Mouse (Mus musculus) layer of hippocampus, adult 9-10 months (tissue): ENCODE measurements at regions not wholly inside any gene's neighbourhood (a gene's known extent, or its start where the extent isn't known, plus 50 kb on each side); places are given as distances from the start of the nearest gene placed in this dataset.

Source experiments
- DNase-seq: peaks from one replicate; pipeline ENCODE4 v3.0.0; 2022; ENCODE audit warnings: low spot score

DNA sequence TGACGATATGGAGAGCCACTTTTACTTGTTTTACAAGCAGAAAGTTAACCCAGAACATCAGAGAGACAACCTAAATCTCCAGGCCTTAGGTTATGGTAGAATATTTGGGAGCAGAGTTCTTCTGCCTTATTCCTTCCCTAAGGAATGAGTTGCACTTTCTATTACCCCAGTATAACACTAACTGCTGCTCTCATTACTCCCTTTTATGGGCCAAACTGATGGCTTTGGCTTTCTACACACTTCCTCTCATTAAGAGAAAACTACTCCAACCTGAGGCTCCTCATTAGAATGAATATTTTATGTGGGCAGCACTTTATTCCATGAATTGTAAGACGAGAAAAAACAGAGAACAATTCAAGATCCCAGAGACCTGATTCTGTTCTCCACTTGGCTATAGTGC lies 289.0 kb upstream of the Tnc start:
- DNase-seq, result no peak

DNA sequence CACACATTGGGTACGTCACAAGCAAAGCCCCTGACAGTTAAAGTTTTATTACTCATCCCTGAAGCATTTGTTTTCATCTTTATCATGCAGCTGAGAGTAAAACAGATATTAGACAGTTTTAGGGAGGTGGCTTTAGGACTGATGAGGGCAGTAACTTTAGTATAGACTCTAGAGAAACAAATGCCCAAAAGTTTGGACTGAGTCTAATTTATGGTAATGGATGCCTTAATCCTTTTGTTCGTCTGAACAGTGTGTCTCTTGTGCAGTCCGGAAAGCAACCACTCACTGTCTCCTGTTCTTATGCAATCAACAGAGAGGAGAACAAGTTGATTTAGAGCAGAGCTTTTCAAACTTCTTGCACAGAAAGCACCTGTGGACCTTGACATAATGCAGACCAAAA lies 283.4 kb upstream of the Tnc start:
- DNase-seq, result no peak

DNA sequence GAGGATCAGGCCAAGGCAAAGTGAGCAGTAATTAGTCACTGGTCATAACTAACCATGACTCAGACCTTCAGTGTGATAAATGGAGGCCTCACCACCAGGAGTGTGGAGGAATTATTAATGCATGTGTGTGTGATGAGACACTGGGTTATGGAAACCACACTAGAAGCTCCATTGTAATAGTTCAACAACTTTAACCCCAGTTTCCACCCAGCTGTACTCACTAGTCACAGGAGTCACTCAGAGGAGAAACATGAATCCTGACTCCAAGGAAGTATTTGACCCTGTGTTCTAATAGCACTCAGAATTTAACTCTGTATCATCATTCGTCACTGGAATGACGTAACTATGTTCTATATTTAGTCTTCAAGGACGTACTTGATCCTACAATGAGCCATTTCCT lies 277.6 kb upstream of the Tnc start:
- DNase-seq, result no peak

DNA sequence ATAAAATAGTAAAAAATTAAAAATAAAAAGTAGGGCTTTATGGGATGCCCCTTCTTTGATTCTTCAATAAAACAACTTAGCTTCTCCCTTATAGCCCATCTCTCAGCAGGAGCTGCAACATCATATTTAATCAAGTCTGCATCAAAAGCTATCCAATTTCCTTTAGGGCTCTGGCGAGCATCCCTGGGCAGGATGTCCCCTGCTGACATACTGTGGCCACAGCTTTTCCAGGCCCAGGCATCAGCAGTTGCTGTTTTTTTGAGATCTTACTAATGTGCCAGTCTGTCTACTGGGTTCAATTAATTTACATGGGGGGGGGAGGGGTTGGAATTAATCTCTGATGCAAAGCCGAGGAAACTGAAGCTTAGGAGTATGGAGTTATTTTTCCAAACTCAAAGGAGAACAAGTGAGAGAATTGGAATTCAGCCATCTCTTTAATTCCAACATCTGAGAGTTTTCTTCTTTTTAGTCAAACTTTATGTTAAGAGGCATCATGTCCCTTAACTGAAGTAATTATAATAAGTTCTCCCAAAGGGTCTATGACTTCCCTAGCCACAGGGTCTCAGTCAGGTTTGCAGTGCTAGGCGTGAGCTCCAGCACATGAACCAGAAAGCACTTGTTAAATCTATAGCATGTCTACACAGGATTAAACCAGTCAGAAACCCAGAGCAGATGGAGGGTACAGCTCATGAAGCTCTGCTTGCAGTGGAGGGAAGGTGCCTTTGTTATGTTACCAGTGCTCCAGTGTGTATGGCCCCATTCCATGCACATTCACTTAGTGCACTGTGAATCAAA lies 269.9 kb upstream of the Tnc start:
- DNase-seq, result no peak

DNA sequence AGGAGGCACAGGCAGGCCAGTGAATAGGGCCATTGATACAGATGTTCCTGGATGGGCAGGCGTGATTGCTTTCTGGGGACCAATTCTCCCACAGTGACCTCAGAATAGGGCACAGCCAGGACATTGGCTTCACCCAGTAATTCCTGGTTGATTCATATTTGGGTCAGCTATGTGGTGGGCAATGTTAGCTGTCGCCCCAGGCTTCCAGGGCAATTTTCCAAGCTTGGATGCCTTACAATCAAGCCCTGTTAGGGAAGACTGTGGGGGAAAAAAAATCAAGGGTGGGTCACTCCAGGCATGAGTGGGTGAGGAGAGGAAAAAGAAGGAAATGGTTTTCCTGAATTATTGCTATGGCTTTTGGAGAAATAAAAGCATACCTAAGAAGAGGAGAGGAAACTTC lies 250.1 kb upstream of the Tnc start:
- DNase-seq, result no peak

DNA sequence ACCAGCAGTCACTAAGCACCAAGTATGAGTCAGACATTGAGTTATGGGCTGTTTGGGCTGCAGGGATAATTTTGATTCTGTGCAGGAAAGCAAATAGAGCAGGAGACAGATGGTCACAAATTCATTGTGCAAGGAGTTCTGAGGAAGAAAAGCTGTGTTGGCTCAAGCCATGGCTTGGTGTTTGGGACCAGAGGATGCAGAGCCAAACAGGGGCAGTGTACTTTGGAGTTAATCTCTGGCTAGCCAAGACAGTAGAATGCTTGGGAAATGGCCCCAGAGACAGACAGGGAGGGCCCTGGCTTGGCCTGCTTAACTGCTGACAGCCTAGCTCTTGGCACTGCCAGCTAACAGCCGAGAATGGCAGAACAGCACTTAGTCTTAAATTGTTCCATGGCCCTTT lies 235.7 kb upstream of the Tnc start:
- DNase-seq, result peak; percentile 40

DNA sequence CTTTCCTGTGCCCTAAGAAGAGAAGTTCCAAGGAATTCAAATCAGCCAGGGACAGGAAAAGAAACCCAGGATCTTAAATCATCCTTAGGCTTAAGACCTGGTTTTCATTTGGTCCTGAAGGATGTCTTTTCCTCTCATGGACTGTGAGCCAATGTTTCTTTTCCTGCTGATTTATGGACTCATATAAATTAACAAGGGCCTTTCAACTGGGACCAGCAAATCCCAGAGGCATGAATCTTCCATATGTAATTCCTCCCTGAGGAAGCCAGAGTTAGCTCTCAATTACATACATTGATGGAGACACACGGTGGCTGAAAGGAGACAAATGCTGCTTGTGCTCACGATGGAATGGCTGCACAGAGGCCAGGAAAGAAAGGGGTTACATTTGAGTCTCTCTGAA lies 230.2 kb upstream of the Tnc start:
- DNase-seq, result no peak

DNA sequence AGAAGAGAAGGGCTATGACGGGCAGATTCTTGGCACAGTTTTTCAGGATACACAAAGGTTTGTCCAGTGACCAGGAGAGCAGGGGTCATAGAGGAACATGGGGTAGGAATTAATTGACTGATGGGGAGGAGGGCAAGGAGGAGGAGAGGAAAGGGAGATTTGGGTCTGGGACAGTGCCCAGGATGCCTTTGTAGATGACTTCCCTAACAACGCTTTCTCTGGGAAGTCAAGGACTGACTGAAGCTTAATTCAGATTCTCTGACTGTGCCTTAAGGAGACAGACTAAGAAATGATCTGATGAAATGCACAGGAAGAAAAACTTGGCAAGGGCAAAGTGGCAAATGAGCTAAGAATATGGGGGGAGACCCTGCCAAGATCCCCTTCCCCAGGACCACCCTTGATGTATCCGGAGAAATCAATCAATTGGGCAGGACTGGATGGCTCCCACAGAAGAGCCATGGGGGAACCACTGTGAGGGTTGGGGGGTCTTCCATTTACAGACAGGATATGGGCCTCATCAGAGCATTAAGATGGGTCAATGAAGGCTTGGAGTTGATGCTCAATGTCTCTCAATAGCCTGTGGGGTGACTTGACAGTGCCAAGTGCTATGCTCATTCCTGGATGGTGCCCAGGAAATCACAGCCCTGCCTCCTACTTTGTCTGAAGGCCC lies 227.6 kb upstream of the Tnc start:
- DNase-seq, result no peak

DNA sequence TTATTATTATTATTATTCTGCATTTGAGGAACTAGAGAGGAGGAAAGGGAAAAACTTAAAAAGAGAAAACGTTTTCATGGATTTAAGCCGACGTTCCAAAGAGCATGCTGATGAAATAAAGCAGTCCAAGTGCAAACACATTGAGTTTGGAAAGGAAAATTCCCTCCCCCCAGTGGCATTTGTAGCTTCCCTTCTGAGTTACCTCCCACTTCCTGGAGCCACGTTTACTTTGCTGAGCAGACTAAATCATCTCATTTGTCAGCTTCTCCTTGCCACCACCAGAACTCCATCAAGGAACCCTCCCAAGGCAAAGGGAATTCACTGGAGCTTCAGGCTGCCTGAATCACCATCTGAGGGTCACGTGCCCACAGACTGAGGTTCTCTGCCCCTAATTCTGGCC lies 223.0 kb upstream of the Tnc start:
- no peak for DNase-seq

DNA sequence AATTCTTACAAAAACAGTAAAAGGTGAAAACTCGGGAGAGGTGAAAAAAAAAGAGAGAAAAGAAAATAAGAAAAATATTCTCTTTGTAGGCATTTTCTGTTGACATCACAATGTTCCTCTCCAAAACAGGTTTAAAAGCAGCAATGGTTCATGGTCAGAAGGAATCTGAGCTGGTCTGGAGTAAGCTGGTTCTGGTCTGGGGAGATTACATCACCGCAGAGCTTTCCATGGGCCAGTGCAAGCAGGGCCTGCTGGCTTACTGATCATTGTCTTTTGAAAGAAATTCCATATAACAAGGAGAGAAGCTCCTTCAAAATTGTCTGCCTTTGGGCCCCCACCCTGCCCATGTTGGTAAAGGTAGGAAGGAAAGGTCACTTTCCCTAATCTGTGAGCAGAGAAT lies 222.3 kb upstream of the Tnc start:
- DNase-seq, result no peak

DNA sequence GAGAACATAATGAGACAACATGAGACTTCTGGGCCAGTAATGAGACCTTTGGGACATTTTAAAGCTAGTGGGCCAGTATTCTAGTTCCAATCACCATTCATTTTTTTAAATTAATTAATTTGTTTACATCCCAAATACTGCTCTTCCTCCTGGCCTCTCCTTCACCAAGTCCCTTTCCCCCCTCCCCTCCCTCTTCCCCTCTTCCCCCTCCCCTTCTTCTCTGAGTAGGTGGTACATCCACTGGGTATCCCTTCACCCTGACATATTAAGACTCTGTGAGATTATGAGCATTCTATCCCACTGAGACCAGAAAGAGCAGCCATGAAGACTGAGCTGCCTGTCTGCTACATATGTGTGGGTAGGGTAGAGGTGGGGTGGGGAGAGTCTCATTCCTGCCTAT lies 213.7 kb upstream of the Tnc start:
- DNase-seq, result no peak

DNA sequence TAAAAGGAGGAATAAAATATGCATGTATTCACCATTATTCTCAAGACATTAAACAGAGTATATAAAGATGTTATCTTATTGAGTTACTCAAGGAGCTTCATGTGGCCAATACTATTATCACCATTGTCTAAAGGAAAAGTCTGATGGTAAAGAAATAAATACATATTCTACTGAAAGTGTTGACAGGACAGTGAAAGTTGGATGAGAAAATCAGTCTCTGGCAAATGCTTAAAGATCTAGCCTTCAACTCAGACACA lies 213.3 kb upstream of the Tnc start:
- no peak for DNase-seq

DNA sequence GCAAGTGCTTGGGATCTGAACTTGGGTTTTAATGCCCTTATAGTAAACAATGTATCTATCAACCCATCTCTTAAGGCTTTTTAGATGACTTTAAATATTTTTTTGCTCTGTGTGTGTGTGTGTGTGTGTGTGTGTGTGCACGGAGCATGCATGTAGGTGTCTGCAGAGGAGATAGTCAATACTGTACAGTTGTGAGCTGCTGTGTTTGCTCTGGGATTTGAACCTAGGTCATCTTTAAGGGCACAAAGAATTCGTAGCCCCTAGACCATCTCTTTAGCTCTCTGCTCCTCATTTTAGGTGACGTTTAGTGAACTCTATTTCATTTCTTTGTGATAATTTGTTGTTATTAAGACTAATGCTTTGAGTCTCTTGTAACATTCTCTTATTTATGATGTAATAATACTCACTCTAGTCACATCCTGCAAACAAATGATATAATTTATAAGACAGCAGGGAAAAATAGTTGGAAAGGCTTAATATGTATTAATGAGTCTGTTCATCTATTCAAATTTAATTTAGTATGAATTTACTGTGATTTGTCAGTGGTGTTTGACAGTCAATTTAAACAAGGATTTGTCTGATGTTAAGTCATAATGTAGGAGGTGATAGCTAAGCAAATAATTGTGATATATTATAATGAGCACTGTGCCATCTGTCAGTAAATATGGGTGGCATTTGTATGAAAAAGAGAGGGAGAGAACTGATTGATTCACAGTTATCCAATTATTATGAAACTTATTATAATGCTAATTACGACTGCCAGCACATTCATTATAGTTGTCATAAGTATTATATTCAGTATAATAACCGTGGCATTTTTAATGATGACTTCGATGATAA lies 212.8 kb upstream of the Tnc start:
- DNase-seq, result no peak

DNA sequence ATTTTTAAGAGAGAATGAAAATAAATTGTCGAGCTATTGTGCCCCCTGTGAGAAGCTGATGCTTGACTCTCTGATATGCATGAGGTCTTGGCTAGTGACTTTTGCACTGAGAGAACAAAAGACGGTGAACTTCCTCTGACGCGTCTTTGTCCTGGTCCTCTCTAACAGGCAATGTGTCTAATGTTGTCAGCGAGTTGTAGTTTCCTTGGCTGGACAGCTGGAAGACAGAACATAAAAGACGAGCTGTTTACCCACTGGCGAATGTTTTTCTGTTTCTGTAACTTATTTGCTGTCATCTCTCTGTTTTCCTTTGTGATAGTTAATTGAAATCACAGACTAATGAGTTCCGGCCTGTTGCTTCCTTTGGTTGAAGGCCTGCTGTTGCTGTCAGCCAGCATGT lies 208.4 kb upstream of the Tnc start:
- DNase-seq, result no peak

DNA sequence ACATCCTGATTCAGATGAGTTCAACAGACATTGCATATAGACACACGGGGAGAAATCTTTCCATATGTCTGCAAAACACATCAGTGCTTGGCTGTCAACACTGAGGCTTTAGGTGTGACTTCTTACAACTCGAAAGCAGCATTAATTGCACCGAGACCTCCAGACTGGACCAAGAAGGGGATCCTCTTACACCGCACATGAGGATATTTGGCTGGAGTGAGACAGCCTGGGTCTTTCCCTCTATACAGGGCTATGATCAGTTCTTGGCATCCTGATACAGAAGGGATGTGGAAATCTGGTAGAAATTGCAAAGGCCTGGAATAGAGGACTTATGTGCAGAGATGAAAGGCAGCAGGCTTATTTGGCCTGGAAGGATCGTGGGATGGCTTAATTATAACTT lies 203.9 kb upstream of the Tnc start:
- no peak for DNase-seq

DNA sequence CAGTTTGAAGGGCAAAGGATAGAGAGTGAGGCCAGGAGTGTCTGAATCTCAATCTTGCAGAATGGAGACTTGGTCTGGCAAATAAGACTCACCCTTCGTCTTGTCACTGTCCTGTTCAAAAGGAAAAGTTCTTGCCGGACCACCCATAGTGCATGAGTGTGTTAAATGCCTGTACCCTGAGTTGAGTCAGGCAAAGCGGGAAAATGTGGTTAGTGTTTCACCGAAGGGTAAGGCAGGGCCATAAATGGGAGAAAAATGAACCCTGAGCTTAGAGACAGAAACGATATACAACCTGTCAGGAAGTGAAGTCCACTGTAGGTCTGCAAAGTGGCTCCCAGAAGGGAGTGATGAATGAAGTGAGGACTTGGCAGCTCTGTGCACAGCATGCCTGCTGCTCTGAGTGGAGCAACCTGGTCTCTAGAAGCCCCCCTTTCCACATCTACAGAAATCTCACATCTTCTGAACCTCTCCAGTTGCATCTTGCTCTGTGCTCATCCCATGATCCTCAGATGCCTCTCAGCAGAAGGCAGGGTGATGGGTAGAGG lies 191.5 kb upstream of the Tnc start:
- no peak for DNase-seq

DNA sequence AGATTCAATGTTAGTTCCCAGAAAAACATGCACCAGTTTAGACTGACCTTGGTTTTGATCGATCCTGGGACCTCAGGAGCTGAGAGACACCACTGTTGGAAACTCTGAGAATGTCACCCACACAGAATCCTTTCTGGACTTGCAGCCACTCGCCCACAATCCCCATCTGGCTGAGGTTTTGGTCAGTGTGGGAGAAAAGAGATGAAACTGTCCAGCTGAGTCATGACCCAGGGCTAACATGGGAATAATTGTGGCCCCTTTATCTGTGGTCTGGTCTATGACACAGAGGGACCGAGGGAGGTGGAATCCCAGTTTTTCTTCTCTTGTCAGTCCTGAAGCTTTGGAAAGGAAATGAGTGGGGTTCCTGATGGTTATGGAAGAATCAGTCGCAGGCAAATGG lies 188.7 kb upstream of the Tnc start:
- DNase-seq, result no peak

DNA sequence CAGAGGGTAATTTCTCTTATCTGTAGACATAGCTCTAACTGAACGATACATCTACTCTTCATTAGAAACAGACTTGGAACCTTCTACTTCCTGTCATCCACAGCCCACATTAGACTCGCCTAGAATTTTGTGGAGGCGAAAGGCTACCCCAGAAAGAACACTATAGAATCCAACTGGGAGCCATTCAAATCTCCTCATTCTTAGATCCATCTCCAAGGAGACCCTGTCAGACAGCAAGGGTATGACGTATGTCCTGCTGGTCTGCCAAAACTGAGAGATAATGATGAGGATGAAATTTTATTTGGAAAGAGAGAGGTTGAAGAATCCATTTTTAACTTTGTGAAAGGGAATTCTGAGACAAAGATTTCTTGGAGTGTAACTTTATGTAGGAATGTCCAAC lies 185.3 kb upstream of the Tnc start:
- DNase-seq, result no peak

DNA sequence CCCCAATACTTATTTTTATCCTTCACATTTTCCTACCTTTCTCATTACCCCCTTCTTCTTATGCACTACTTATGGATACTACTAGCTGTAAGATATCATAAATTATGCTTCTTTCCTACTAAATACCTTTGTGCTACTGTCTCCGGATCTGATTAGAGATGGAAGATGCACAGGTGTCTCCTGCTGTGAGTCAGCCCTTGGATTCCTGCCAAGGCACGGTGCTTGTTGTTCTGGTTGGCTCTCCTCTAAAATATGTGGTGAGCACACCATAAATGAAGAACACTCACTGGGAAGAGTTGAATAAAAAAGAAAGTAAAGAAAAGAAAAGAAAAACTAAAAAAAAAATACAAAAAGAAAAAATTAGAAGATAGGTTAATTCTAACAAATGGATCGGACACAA lies 181.5 kb upstream of the Tnc start:
- no peak for DNase-seq

DNA sequence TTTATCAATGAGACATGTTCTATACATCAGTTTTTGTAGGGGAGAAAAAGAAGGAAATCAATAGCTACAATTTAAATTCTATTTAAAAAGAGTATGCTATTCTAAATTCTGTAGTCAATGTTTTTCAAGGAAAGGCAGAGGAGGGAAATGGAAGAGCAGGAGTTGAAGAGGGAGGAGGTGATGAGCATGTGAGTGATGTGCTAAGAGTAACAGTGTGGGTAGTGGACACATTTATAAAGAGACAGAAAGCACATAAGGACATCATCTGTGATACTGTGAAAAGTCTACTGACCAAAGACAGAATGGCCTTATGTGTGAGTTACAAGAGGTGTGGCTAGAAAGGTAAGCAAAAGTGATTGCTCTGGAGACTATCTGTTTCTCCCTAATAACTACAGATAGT lies 179.8 kb upstream of the Tnc start:
- DNase-seq, result no peak

DNA sequence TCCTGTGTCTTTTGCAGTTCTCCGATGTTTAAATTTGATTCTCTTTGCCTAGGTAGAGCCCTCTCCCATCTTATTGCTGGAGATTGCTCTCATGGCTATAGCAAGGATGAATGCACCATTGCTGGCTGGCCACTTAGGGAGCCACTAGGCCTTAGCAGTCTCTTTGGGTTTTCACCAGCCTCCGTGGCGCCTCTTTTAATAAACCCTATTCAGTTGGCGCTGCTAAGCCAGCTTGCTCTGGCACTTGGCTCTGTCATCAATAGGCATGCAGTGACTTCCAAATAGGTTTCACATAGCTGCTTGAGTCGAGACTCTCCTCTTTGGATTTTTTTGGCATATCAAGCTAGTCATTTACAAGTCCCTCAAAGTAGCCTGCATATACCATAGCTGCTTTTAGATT lies 178.1 kb upstream of the Tnc start:
- DNase-seq, result no peak

DNA sequence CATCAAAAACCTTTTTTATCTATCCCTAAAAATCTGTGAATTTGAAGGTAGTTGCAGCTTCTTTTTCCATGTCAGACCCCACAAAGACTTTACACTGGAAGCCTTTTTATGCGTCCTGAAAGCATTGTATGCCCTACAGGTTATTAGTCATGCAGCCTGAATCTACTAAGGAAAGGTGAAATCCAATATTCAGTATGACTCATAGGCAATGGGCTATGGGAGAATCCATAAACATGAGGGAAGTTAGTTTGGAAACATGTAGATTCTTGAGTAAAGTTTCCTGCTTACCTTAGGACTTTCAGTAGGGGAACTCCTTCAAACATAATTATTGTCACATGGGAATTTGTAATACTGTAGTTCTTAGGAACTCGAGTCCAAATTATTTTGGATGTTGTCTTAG lies 173.0 kb upstream of the Tnc start:
- DNase-seq, result no peak
